Mouse (Mus musculus): ENCODE data around the gene Nol4l. TPM values are rescaled to one million over a fixed set of nuclear protein-coding genes. Genes with fewer than 3 reads are reported as not detected.
"Not testable (repeated sequence)": the region's sequence is repeated elsewhere in the genome, so short reads cannot be mapped to it uniquely, and the experiment has no call there.

Nol4l gene
- polyA plus RNA-seq, 1 experiment from 2014 or later = 13.8 TPM

- Histone ChIP-seq H3K4me1 (ENCODE audit: insufficient read depth, low read length) (no peaks in the 10 kb centered on the region), H3K27me3 (ENCODE audit: insufficient read depth, low read length) (no peaks in the 10 kb centered on the region), H3K9me3 (ENCODE audit: low read length) (no peaks in the 10 kb centered on the region), H3K36me3 (ENCODE audit: insufficient read depth, low read length) (peaks cover 67% of the 10 kb centered on the region), H3K9ac (replicated peaks; ENCODE audit: low read length) (no peak overlapping the region), H3K4me3 (ENCODE audit: low read length) (no peak overlapping the region), H3K27ac (ENCODE audit: low read length) (no peak overlapping the region), H3K4me2 (replicated peaks; ENCODE audit: low read depth, low read length) (no peak overlapping the region)
- no peak for ATAC-seq (ENCODE audit: low FRiP score, low TSS enrichment)
- 96% methylated on average over 10 of the region's 10 CpGs for WGBS
Measured at GRCm38 (mm10) chr2:153393045-153393444, 136.7 kb downstream of the Nol4l start.

- no peak for ATAC-seq (ENCODE audit: low FRiP score, low TSS enrichment)
- Histone ChIP-seq H3K9me3 (ENCODE audit: low read length) (no peaks in the 10 kb centered on the region), H3K27ac (ENCODE audit: low read length) (no peak overlapping the region), H3K4me3 (ENCODE audit: low read length) (no peak overlapping the region), H3K4me2 (replicated peaks; ENCODE audit: low read depth, low read length) (no peak overlapping the region), H3K27me3 (ENCODE audit: insufficient read depth, low read length) (no peaks in the 10 kb centered on the region), H3K36me3 (ENCODE audit: insufficient read depth, low read length) (peaks cover 59% of the 10 kb centered on the region), H3K4me1 (ENCODE audit: insufficient read depth, low read length) (no peaks in the 10 kb centered on the region), H3K9ac (replicated peaks; ENCODE audit: low read length) (no peak overlapping the region)
- 91% methylated on average over 2 of the region's 2 CpGs for WGBS
Measured at GRCm38 (mm10) chr2:153389831-153390230, 139.9 kb downstream of the Nol4l start.

GRCm38 (mm10) chr2:153380479-153380878 lies 149.3 kb downstream of the Nol4l start:
- WGBS = 94% methylated on average over 1 of the region's 1 CpGs

GRCm38 (mm10) chr2:153375380-153375779 lies 154.4 kb downstream of the Nol4l start:
- 74% methylated on average over 2 of the region's 2 CpGs for WGBS
- H3K4me2 ChIP-seq (replicated peaks; ENCODE audit: low read depth, low read length) = no peak overlapping the region
- no peaks in the 10 kb centered on the region for H3K9me3 ChIP-seq (ENCODE audit: low read length)
- H3K9ac ChIP-seq (replicated peaks; ENCODE audit: low read length) = no peak overlapping the region
- H3K4me1 ChIP-seq (ENCODE audit: insufficient read depth, low read length) = no peaks in the 10 kb centered on the region
- no peaks in the 10 kb centered on the region for H3K27me3 ChIP-seq (ENCODE audit: insufficient read depth, low read length)
- no peak overlapping the region for H3K27ac ChIP-seq (ENCODE audit: low read length)
- peaks cover 4% of the 10 kb centered on the region; the same call in 1 of the 2 replicates for H3K36me3 ChIP-seq (ENCODE audit: insufficient read depth, low read length)
- no peak overlapping the region for H3K4me3 ChIP-seq (ENCODE audit: low read length)
- no peak for ATAC-seq (ENCODE audit: low FRiP score, low TSS enrichment)

More at GRCm38 (mm10) chr2:153380479-153380878, 149.3 kb downstream of the Nol4l start:
- Histone ChIP-seq H3K9ac (replicated peaks; ENCODE audit: low read length) (no peak overlapping the region), H3K4me1 (ENCODE audit: insufficient read depth, low read length) (no peaks in the 10 kb centered on the region), H3K4me3 (ENCODE audit: low read length) (no peak overlapping the region), H3K36me3 (ENCODE audit: insufficient read depth, low read length) (peaks cover 18% of the 10 kb centered on the region; the same call in 1 of the 2 replicates), H3K9me3 (ENCODE audit: low read length) (no peaks in the 10 kb centered on the region), H3K27me3 (ENCODE audit: insufficient read depth, low read length) (no peaks in the 10 kb centered on the region), H3K4me2 (replicated peaks; ENCODE audit: low read depth, low read length) (no peak overlapping the region), H3K27ac (ENCODE audit: low read length) (no peak overlapping the region)
- ATAC-seq (ENCODE audit: low FRiP score, low TSS enrichment) = no peak

- H3K4me1 ChIP-seq (ENCODE audit: insufficient read depth, low read length) = no peaks in the 10 kb centered on the region
- H3K27me3 ChIP-seq (ENCODE audit: insufficient read depth, low read length) = no peaks in the 10 kb centered on the region
- H3K36me3 ChIP-seq (ENCODE audit: insufficient read depth, low read length) = peaks cover 18% of the 10 kb centered on the region
- no peaks in the 10 kb centered on the region for H3K9me3 ChIP-seq (ENCODE audit: low read length)
- H3K4me3 ChIP-seq (ENCODE audit: low read length) = no peak overlapping the region
- H3K9ac ChIP-seq (replicated peaks; ENCODE audit: low read length) = no peak overlapping the region
- no peak overlapping the region for H3K27ac ChIP-seq (ENCODE audit: low read length)
- ATAC-seq (ENCODE audit: low FRiP score, low TSS enrichment) = no peak
- no peak overlapping the region for H3K4me2 ChIP-seq (replicated peaks; ENCODE audit: low read depth, low read length)
Measured at GRCm38 (mm10) chr2:153370871-153371270, 158.9 kb downstream of the Nol4l start.

GRCm38 (mm10) chr2:153364531-153364930 lies 165.2 kb downstream of the Nol4l start:
- not testable (repeated sequence) for H3K9me3 ChIP-seq (ENCODE audit: low read length); H3K4me2 ChIP-seq (replicated peaks; ENCODE audit: low read depth, low read length); H3K4me3 ChIP-seq (ENCODE audit: low read length); H3K4me1 ChIP-seq (ENCODE audit: insufficient read depth, low read length); ATAC-seq (ENCODE audit: low FRiP score, low TSS enrichment); H3K27ac ChIP-seq (ENCODE audit: low read length); H3K27me3 ChIP-seq (ENCODE audit: insufficient read depth, low read length); H3K9ac ChIP-seq (replicated peaks; ENCODE audit: low read length)
- H3K36me3 ChIP-seq (ENCODE audit: insufficient read depth, low read length) = peaks cover 48% of the 10 kb centered on the region
- 93% methylated on average over 14 of the region's 14 CpGs for WGBS

GRCm38 (mm10) chr2:153361101-153361710 lies 168.6 kb downstream of the Nol4l start:
- Histone ChIP-seq H3K27ac (ENCODE audit: low read length) (no peak overlapping the region), H3K9ac (replicated peaks; ENCODE audit: low read length) (no peak overlapping the region), H3K9me3 (ENCODE audit: low read length) (no peaks in the 10 kb centered on the region), H3K4me1 (ENCODE audit: insufficient read depth, low read length) (no peaks in the 10 kb centered on the region), H3K27me3 (ENCODE audit: insufficient read depth, low read length) (no peaks in the 10 kb centered on the region), H3K36me3 (ENCODE audit: insufficient read depth, low read length) (peaks cover 60% of the 10 kb centered on the region), H3K4me3 (ENCODE audit: low read length) (no peak overlapping the region), H3K4me2 (replicated peaks; ENCODE audit: low read depth, low read length) (no peak overlapping the region)
- WGBS = 86% methylated on average over 1 of the region's 1 CpGs
- no peak for ATAC-seq (ENCODE audit: low FRiP score, low TSS enrichment)

Other genes starting within 250 kb of the Nol4l start
- gene Kif3b, start 238.6 kb downstream of the Nol4l start, polyA plus RNA-seq (2015; fragmentation: Nextera tagmentation; extraction: Ambion mirVana) = 8.9 TPM in 2 replicates
- gene Asxl1, start 184.1 kb downstream of the Nol4l start, polyA plus RNA-seq (2015; fragmentation: Nextera tagmentation; extraction: Ambion mirVana) = 11.6 and 11.7 TPM in 2 replicates
- gene 4930404H24Rik, start 37.2 kb downstream of the Nol4l start, polyA plus RNA-seq (2015; fragmentation: Nextera tagmentation; extraction: Ambion mirVana) = not detected in 2 replicates
- 84.2 and 87.4 TPM in 2 replicates for gene Commd7, start 102.8 kb upstream of the Nol4l start, polyA plus RNA-seq (2015; fragmentation: Nextera tagmentation; extraction: Ambion mirVana)
- 17.3 and 18.1 TPM in 2 replicates for gene Dnmt3b, start 119.5 kb upstream of the Nol4l start, polyA plus RNA-seq (2015; fragmentation: Nextera tagmentation; extraction: Ambion mirVana)
- gene Dnmt3c, start 166.7 kb upstream of the Nol4l start, polyA plus RNA-seq (2015; fragmentation: Nextera tagmentation; extraction: Ambion mirVana) = not detected in 2 replicates
- gene Mapre1, start 211.3 kb upstream of the Nol4l start, polyA plus RNA-seq (2015; fragmentation: Nextera tagmentation; extraction: Ambion mirVana) = 226 and 228 TPM in 2 replicates
- gene Efcab8, start 250.0 kb upstream of the Nol4l start, polyA plus RNA-seq (2015; fragmentation: Nextera tagmentation; extraction: Ambion mirVana) = 0.09 TPM in 1 of 2 replicates, not detected in the other